Mouse (Mus musculus) kidney, adult 2 months (tissue): ENCODE results near the gene Prdm12. TPM values are rescaled to one million over a fixed set of nuclear protein-coding genes. Genes with fewer than 3 reads are reported as not detected.

Experiments
- DNase-seq: peaks from one replicate; pipeline ENCODE4 v3.0.0; 2021
- H3K27ac ChIP-seq: fragments of 200-500 bp; 2 replicates; pipeline ENCODE4 v1.5.1; 2012; ENCODE audit warnings: low read depth, low read length, control low read depth, inconsistent platforms; ENCODE audit not compliant: insufficient read depth
- H3K27me3 ChIP-seq: fragments of 200-500 bp; replicated peaks from 2 replicates; pipeline ENCODE4 v1.6.1; 2012; ENCODE audit warnings: mild to moderate bottlenecking, moderate library complexity, low read length, inconsistent platforms; ENCODE audit not compliant: control insufficient read depth, insufficient read depth
- H3K36me3 ChIP-seq: fragments of 200-500 bp; 2 replicates; pipeline ENCODE4 v1.6.1; 2012; ENCODE audit warnings: mild to moderate bottlenecking, moderate library complexity, low read length, inconsistent platforms; ENCODE audit not compliant: control insufficient read depth, insufficient read depth
- H3K4me1 ChIP-seq: fragments of 200-500 bp; 2 replicates; pipeline ENCODE4 v1.6.1; 2011; ENCODE audit warnings: low read length; ENCODE audit not compliant: control insufficient read depth, insufficient read depth
- H3K4me3 ChIP-seq: fragments of 200-500 bp; 2 replicates; pipeline ENCODE4 v1.5.1; 2011; ENCODE audit warnings: mild to moderate bottlenecking, low read depth, low read length, control low read depth; ENCODE audit not compliant: insufficient read depth
- CTCF ChIP-seq: fragments of 200-500 bp; conservative IDR thresholded peaks from 2 replicates; pipeline ENCODE4 v1.5.1; 2011; ENCODE audit warnings: low read depth, mild to moderate bottlenecking, control low read depth, low read length, moderate library complexity, mixed read lengths; ENCODE audit not compliant: insufficient read depth, insufficient read length
- POLR2A ChIP-seq: fragments of 200-500 bp; IDR thresholded peaks from one replicate; pipeline ENCODE4 v1.6.1; 2011; ENCODE audit warnings: low read depth, low read length, control low read depth
- WGBS: fragments of 180-500 bp; shearing (Covaris S2); methylation state at CpG from one replicate; pipeline ENCODE4 v1.1.7; 2018; 5-methylcytosine and 5-hydroxymethylcytosine counted together
- polyA plus RNA-seq: library from polyadenylated mRNA; depleted of rRNA; stranded (reverse); fragments of >200 nt; gene quantifications from 2 replicates; pipeline ENCODE4 v1.2.3, GENCODE M21; 2012

Gene Prdm12
- polyA plus RNA-seq, 1 experiment: not detected

DNA sequence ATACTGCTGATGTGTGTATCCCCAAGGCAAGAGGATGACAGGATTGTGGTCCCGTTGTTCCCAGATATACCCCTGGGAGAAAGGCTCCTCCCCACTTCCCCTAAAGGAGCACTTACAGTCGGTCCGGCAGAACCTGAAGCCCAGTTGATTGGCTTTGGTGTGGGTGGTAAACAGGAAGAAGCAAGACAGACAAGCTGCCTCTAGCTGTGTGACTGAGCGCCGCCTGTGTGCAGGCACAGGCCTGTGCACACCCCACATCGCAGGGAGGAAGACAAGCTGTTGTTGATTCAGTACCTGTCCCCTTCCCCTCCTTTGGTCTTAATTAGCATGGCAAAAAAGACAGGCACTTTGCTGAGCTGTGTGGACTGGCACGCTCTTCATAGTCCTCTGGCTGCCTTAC, 26.1 kb upstream of the Prdm12 start:
- no peak for DNase-seq
- Histone ChIP-seq H3K36me3 (peaks cover 1% of the 10 kb centered on the region; the same call in 1 of the 2 replicates), H3K27me3 (no peaks in the 10 kb centered on the region), H3K4me1 (no peaks in the 10 kb centered on the region), H3K4me3 (no peak overlapping the region), H3K27ac (no peak overlapping the region)
- WGBS: 82% methylated on average over 7 of the region's 7 CpGs
- TF ChIP-seq CTCF (no peak), POLR2A (no peak)

DNA sequence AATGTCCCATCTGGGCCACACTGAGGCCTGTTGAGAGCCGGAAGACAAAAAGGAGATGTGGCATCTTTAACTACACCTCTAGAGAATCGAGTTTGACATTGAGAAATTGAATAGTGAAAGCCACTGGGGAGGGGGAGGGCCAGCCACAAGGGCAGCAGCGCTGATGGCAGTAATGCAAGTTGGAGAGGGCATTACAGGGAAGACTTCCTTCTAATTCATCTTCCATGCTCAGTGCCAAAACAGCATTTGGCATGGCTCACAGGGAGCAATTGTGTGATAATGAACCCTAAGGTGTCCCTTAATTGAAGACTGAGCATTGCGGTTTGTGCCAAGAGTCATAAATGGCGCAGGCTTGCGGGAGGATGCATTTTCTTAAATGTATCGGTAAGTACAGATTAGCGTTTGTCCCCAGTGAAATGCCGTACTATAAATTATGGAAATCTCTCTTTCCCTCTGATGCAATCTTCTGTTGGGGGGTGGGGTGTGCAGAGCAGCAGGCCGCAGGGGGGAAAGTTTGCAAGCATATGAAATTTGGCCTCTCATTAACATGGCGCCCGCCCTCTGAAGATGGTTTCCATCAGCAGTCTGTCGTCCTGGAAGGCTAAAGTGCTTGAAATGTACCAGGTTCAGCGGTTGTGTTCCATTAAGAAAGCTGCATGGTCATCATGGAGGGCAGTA, 21.2 kb upstream of the Prdm12 start:
- TF ChIP-seq CTCF (no peak), POLR2A (no peak)
- Histone ChIP-seq H3K27ac (no peak overlapping the region), H3K27me3 (no peaks in the 10 kb centered on the region), H3K4me1 (no peaks in the 10 kb centered on the region), H3K36me3 (peaks cover 1% of the 10 kb centered on the region; the same call in 1 of the 2 replicates), H3K4me3 (no peak overlapping the region)
- WGBS: 84% methylated on average over 14 of the region's 14 CpGs
- DNase-seq: no peak

DNA sequence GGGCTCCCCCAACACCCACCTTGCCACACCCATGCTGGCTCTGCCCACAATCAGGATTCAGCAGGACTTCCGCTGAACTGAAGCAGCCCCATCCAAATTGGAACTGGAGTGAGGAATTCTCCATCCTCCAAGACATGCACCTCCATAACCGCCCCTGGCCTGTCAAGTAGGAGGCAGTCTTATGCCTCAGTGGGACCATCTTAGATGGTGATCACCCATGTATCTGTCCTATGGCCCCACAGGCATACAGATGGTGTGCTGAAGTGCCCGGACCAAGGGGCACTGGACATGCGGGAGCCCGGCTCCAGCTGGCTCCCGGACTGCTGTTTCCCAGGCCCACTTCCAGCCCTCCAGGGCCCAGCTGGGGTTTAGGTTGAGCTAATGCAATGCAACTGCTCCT, 20.6 kb upstream of the Prdm12 start:
- no peak overlapping the region for H3K27ac ChIP-seq
- TF ChIP-seq CTCF: no peak
- no peak for TF ChIP-seq POLR2A

DNA sequence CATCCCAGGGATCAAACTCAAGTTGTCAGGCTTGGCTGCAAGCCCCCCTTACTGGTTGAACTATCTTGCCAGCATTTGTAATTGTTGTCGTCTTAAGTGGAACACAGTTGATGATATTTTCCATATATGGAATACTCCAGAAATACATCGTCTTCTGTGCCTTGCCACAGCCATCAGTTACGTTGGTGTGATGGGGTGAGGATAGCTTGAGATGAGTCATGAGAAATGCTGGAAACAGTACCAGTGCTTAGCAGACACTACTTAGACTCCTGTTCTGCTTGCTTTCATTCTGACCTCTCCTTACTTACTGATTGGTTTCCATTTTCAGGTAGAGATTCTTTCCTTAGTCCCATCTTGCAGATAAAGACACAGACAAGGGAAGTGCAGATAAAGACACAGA, 6.3 kb upstream of the Prdm12 start:
- WGBS: 53% methylated on average over 3 of the region's 3 CpGs
- H3K4me1 ChIP-seq: 0 out of 2 replicates have a peak, but pooled peaks cover 3% of the 10 kb centered on the region

More for the DNA sequence above, 20.6 kb upstream of the Prdm12 start:
- WGBS: 86% methylated on average over 6 of the region's 6 CpGs
- Histone ChIP-seq H3K27me3 (no peaks in the 10 kb centered on the region), H3K4me3 (no peak overlapping the region), H3K36me3 (peaks cover 1% of the 10 kb centered on the region; the same call in 1 of the 2 replicates), H3K4me1 (no peaks in the 10 kb centered on the region)
- DNase-seq: no peak

DNA sequence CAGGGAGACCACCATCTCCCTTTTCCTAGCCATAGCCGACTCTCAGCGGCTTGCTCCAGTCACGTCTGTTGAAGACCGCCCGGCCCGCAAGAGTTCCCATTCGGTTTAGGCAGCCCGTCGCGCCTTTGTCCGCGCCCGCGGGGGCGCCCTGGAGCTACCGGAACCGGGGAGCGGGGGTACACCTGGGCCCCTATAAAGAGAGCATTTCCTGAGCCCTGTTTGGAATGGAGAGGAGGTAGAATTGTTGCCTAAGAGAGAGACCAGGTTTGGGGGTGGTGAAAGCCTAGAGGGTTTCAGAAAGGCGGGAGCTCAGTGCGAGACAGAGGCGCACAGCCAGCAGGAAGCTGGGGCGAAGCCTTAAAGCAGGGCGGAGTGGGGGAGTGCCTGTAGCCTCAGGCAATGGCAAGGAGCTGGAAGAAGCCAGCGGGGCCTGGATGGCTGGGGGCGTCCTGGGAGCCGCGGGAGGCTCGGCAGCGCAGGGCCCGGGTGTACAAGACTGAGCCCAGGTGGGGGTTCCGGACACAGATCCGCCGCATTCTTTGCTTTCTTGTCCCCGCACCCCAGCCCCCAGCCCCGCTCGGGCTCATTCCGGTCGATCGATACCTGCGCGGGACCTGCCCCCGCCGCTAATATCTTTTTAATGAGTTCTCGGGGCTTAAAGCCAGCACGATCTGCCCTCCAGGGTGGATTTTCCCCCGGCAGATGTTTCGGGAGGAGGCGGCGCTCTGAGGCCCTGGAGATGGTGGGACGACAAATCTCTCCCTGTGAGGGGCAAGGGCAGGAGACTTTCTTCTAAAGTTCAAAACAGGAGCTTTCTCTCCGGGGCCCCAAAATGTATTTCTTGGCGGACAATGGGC, 4.3 kb upstream of the Prdm12 start:
- no peak for DNase-seq
- Histone ChIP-seq H3K27me3 (peaks cover 15% of the 10 kb centered on the region), H3K4me3 (no peak overlapping the region), H3K36me3 (no peaks in the 10 kb centered on the region), H3K27ac (no peak overlapping the region), H3K4me1 (0 out of 2 replicates have a peak, but pooled peaks cover 3% of the 10 kb centered on the region)
- 1% methylated on average over 52 of the region's 52 CpGs for WGBS
- TF ChIP-seq POLR2A: no peak
- no peak for TF ChIP-seq CTCF

More for the DNA sequence above, 6.3 kb upstream of the Prdm12 start:
- Histone ChIP-seq H3K27ac (no peak overlapping the region), H3K36me3 (no peaks in the 10 kb centered on the region), H3K27me3 (peaks cover 11% of the 10 kb centered on the region), H3K4me3 (no peak overlapping the region)
- DNase-seq: no peak
- TF ChIP-seq POLR2A: no peak
- TF ChIP-seq CTCF: no peak

DNA sequence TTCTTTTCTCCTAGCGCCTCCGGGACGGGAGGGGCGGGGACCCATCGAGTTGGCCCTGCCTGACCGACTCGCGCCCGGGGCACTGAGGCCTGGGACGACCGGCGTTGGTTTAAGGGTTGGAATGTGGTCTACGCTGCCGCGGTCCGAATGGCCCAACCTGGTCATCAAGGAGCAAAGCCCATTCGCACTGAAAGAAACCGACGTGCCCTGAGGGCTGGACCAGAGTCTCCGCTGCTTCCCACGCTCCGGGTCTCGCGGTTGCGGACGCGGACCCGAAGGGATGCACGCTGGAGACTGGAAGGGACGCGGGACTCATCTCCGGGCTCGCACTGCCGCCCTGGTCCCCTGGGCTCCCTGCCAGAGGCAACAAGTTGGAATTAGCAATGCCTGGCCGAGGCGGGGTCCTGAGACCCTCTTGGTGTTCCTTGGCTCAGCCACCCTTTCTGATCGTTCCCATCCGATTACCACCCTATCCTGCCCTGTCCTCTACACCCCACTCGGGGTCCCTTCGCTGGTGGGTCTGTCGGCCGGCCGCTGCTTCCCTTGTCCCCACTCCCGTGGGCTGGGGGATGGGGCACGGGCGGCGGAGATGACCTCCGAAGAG, 3.6 kb upstream of the Prdm12 start:
- WGBS: 1% methylated on average over 48 of the region's 48 CpGs
- H3K4me1 ChIP-seq: 0 out of 2 replicates have a peak, but pooled peaks cover 3% of the 10 kb centered on the region
- no peak overlapping the region for H3K4me3 ChIP-seq
- H3K27ac ChIP-seq: no peak overlapping the region
- DNase-seq: no peak
- H3K27me3 ChIP-seq: peaks cover 15% of the 10 kb centered on the region
- no peaks in the 10 kb centered on the region for H3K36me3 ChIP-seq
- TF ChIP-seq CTCF (no peak), POLR2A (no peak)
